8 mouse cellular contexts compared by ENCODE assay signal in genomic region chr17:46782341-46783221, GRCm38 (mm10). TPM values are rescaled to one million over a fixed set of nuclear protein-coding genes. Genes with fewer than 3 reads are reported as not detected.
DNase-seq lines count a peak whose midpoint lies in the region; ATAC-seq and TF ChIP-seq lines count a peak whose summit lies in the region.

Gene Rpl7l1, minus strand, starts transcription at chr17:46782672.

- peak; percentile 97 for ATAC-seq in forebrain, embryonic 15.5 days (replicated peaks)
- peak; percentile 92 for ATAC-seq in neutrophil, adult 5-6 weeks (ENCODE audit: extremely low read depth, insufficient number of reproducible peaks, low FRiP score, poor library complexity, severe bottlenecking)

- peak; percentile 92; the same call in 1 of the 2 replicates for TF ChIP-seq POLR2A in lung, adult 2 months (IDR thresholded peaks at IDR 0.05; ENCODE audit: borderline replicate concordance, extremely low read depth, low read depth, low read length)

- H3K27me3 ChIP-seq in forebrain, embryonic 15.5 days: no peaks in the 10 kb centered on the region

- H3K36me3 ChIP-seq in forebrain, embryonic 15.5 days: peaks cover 31% of the 10 kb centered on the region

- WGBS in forebrain, embryonic 15.5 days: 1% methylated on average over 44 of the region's 44 CpGs
- WGBS in lung, adult 2 months: under 1% methylated on average over 44 of the region's 44 CpGs

- TF ChIP-seq CTCF in lung, adult 2 months (IDR thresholded peaks at IDR 0.05; ENCODE audit: insufficient read depth, low read length): peak; percentile 46

- peak; percentile 96 for DNase-seq in ES-CJ7 (ENCODE audit: low read depth, low spot score)
- DNase-seq in cerebellum, adult 11 months: peak; percentile 89
- DNase-seq in heart, postnatal 25 days (ENCODE audit: low spot score): peak; percentile 83
- DNase-seq in layer of hippocampus, adult 18-20 months (ENCODE audit: low spot score in 2 of 2): peak; percentile 90 to 92
- DNase-seq in lung, adult 2 months: peak; percentile 87
- peak; percentile 85 to 88 for DNase-seq in thymus, adult 18-20 months

- peak within 1 kb of the TSS; percentile 85 for H3K27ac ChIP-seq in forebrain, embryonic 15.5 days (replicated peaks)

- H3K9me3 ChIP-seq in forebrain, embryonic 15.5 days: no peaks in the 10 kb centered on the region

- H3K9ac ChIP-seq in forebrain, embryonic 15.5 days (replicated peaks): peak within 1 kb of the TSS; percentile 76

- intact Hi-C loops in heart, postnatal 25 days (cut with DNase I): loop anchor here (1.0 to 2.0 kb wide), 2 partner anchors 75 to 104 kb away; no protein-coding TSS in a partner anchor

- peaks cover 12% of the 10 kb centered on the region for H3K4me1 ChIP-seq in forebrain, embryonic 15.5 days
- peaks cover 2% of the 10 kb centered on the region; the same call in 1 of the 2 replicates for H3K4me1 ChIP-seq in lung, adult 2 months (ENCODE audit: control insufficient read depth, insufficient read depth, low read length)

- peak within 1 kb of the TSS; percentile 65 for H3K4me2 ChIP-seq in forebrain, embryonic 15.5 days (replicated peaks)

- peak within 1 kb of the TSS; percentile 69 for H3K4me3 ChIP-seq in forebrain, embryonic 15.5 days
- H3K4me3 ChIP-seq in lung, adult 2 months (replicated peaks; ENCODE audit: extremely low read depth, low read depth, low read length): peak within 1 kb of the TSS; percentile 84

RNA-seq across cellular contexts. Expression of gene Rpl7l1, which starts in this region (rescaled TPM):
- polyA plus RNA-seq in forebrain, embryonic 15.5 days (2015; fragmentation: Nextera tagmentation; extraction: Ambion mirVana): 114 and 122 TPM in 2 replicates
- total RNA-seq in heart, postnatal 25 days (2021): 10 to 100 TPM; 56.0 to 58.6 TPM
- total RNA-seq in layer of hippocampus, adult 18-20 months (2021): 10 to 100 TPM; 49.0 to 55.9 TPM
- 14.3 and 21.6 TPM in 2 replicates for polyA plus RNA-seq in lung, adult 2 months (2012; rRNA removed)
- 61.3 and 62.4 TPM in 2 replicates for total RNA-seq in neutrophil, adult 5-6 weeks (2017)

Comparison
In these comparisons a context has a peak if more than half of its experiments do, and no peak if none do; other contexts are left out.
1. Peak in every context shown above with its lines: DNase-seq, ATAC-seq, H3K4me3 ChIP-seq and H3K27ac ChIP-seq.